Mouse (Mus musculus): ENCODE measurements around the gene Ndfip2. TPM values are rescaled to one million over a fixed set of nuclear protein-coding genes. Genes with fewer than 3 reads are reported as not detected.

Gene Ndfip2
- total RNA-seq (2023), result 10 to 100 TPM; 21.5 to 24.9 TPM

GRCm38 (mm10) chr14:105258379-105259034, at the start of gene Ndfip2:
TSS of gene Ndfip2 (plus strand) at chr14:105258573.

Other genes with a start within 250 kb of the Ndfip2 start
- 10 to 100 TPM; 29.2 to 36.4 TPM for gene Rbm26, start 81.2 kb upstream of the Ndfip2 start, total RNA-seq (2023)